Mouse (Mus musculus) forebrain, embryonic 14.5 days (tissue): ENCODE measurements around the gene Zfp235. TPM values are rescaled to one million over a fixed set of nuclear protein-coding genes. Genes with fewer than 3 reads are reported as not detected.

Source experiments
- ATAC-seq: fragments of 200-750 bp; cut with Nextera tagmentation; 2 replicates; pipeline ENCODE4 v1.8.0; 2017; ENCODE audit warnings: mild to moderate bottlenecking, moderate library complexity
- DNase-seq: peaks from one replicate; pipeline ENCODE4 v3.0.0-alpha.2; 2015; ENCODE audit warnings: low spot score
- H3K27ac ChIP-seq: fragments of 300-500 bp; sonication (generic); 2 replicates; pipeline ENCODE4 v1.5.1; 2014; ENCODE audit warnings: low read depth, mild to moderate bottlenecking, control low read depth, low read length, moderate library complexity
- H3K27me3 ChIP-seq: fragments of 300-500 bp; sonication (generic); replicated peaks from 2 replicates; pipeline ENCODE4 v1.6.1; 2014; ENCODE audit warnings: low read length, control low read depth, mixed read lengths; ENCODE audit not compliant: control insufficient read depth, insufficient read depth
- H3K36me3 ChIP-seq: fragments of 300-500 bp; sonication (generic); 2 replicates; pipeline ENCODE4 v1.6.1; 2014; ENCODE audit warnings: low read length, control low read depth; ENCODE audit not compliant: control insufficient read depth, insufficient read depth
- H3K4me1 ChIP-seq: fragments of 300-500 bp; sonication (generic); 2 replicates; pipeline ENCODE4 v1.6.1; 2014; ENCODE audit warnings: antibody characterized with exemption, low read length, control low read depth; ENCODE audit not compliant: control insufficient read depth, insufficient read depth
- H3K4me2 ChIP-seq: fragments of 300-500 bp; sonication (generic); 2 replicates; pipeline ENCODE4 v1.6.1; 2014; ENCODE audit warnings: mild to moderate bottlenecking, control low read depth, low read length
- H3K4me3 ChIP-seq: fragments of 300-500 bp; sonication (generic); 2 replicates; pipeline ENCODE4 v1.5.1; 2014; ENCODE audit warnings: low read depth, low read length, control low read depth
- H3K9ac ChIP-seq: fragments of 300-500 bp; sonication (generic); 2 replicates; pipeline ENCODE4 v1.6.1; 2014; ENCODE audit warnings: mild to moderate bottlenecking, low read length, control low read depth, moderate library complexity
- H3K9me3 ChIP-seq: fragments of 300-500 bp; sonication (generic); replicated peaks from 2 replicates; pipeline ENCODE4 v1.6.1; 2016; ENCODE audit warnings: low read length, control low read depth, mixed read lengths; ENCODE audit not compliant: control insufficient read depth
- WGBS: fragments of 180-500 bp; shearing (Covaris S2); extraction: QIAGEN DNeasy Blood & Tissue Kit; methylation state at CpG from one replicate; pipeline ENCODE4 v1.1.7; 2014; 5-methylcytosine and 5-hydroxymethylcytosine counted together
- polyA plus RNA-seq: library from polyadenylated mRNA; unstranded; fragments of >200 nt; fragmentation: Nextera tagmentation; extraction: Ambion mirVana; gene quantifications from 2 replicates; pipeline ENCODE4 v1.2.1, GENCODE M21; 2014

The Zfp235 gene
- polyA plus RNA-seq, 1 experiment from 2014 or later = 22.8 TPM

- H3K4me2 ChIP-seq = peak overlapping the region; percentile 88
- ATAC-seq (no peak), DNase-seq (peak; percentile 8)
- peaks cover 12% of the 10 kb centered on the region for H3K36me3 ChIP-seq
- H3K9me3 ChIP-seq = peaks cover 16% of the 10 kb centered on the region
- H3K4me1 ChIP-seq = peaks cover 7% of the 10 kb centered on the region; the same call in 1 of the 2 replicates
- H3K9ac ChIP-seq = peak overlapping the region; percentile 82
- 16% methylated on average over 12 of the region's 12 CpGs for WGBS
- H3K27me3 ChIP-seq = no peaks in the 10 kb centered on the region
- peak overlapping the region; percentile 52 for H3K27ac ChIP-seq
- peak overlapping the region; percentile 62 for H3K4me3 ChIP-seq
Observed at GRCm38 (mm10) chr7:24113001-24113400, 21.0 kb upstream of the Zfp235 start.

DNA sequence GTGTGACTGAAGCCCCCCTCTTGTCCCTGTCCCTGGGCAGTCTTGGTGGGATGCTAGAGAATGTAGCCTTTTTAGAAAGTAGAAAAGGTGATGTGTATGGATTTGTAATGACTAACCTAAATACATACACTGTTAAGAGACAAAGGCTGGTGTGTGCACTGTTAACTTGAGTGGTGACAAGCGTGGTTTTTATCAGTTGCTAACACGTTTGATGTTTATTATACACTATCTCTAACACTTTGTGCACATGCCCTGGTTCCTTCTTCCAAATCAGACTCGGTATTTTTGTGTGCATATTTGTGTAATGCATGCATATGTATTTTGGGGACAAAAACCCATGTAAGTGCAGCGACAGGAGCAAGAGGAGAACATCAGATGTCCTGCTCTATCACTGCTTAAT, 17.3 kb upstream of the Zfp235 start:
- Histone ChIP-seq H3K27ac (no peak overlapping the region), H3K36me3 (no peaks in the 10 kb centered on the region), H3K9me3 (no peaks in the 10 kb centered on the region), H3K4me1 (peaks cover 7% of the 10 kb centered on the region; the same call in 1 of the 2 replicates), H3K4me3 (no peak overlapping the region), H3K9ac (no peak overlapping the region), H3K27me3 (no peaks in the 10 kb centered on the region), H3K4me2 (no peak overlapping the region)
- ATAC-seq (no peak), DNase-seq (no peak)
- WGBS = 88% methylated on average over 4 of the region's 4 CpGs

GRCm38 (mm10) chr7:24133425-24133995, 459 bp upstream of the Zfp235 start:
- H3K9me3 ChIP-seq = no peaks in the 10 kb centered on the region
- peak; percentile 71 for ATAC-seq
- DNase-seq = no peak
- H3K27ac ChIP-seq = peak overlapping the region; percentile 35; the same call in 1 of the 2 replicates
- H3K4me2 ChIP-seq = peak overlapping the region; percentile 73
- H3K36me3 ChIP-seq = peaks cover 21% of the 10 kb centered on the region
- peak overlapping the region; percentile 63 for H3K4me3 ChIP-seq
- H3K9ac ChIP-seq = peak overlapping the region; percentile 81
- no peaks in the 10 kb centered on the region for H3K27me3 ChIP-seq
- WGBS = 16% methylated on average over 6 of the region's 6 CpGs
- H3K4me1 ChIP-seq = peaks cover 6% of the 10 kb centered on the region; the same call in 1 of the 2 replicates

GRCm38 (mm10) chr7:24142566-24142965, 8.6 kb downstream of the Zfp235 start:
- H3K9ac ChIP-seq = no peak overlapping the region
- no peak overlapping the region for H3K4me2 ChIP-seq
- H3K9me3 ChIP-seq = no peaks in the 10 kb centered on the region
- no peaks in the 10 kb centered on the region for H3K27me3 ChIP-seq
- WGBS = 91% methylated on average over 6 of the region's 6 CpGs
- peaks cover 45% of the 10 kb centered on the region for H3K36me3 ChIP-seq
- ATAC-seq (no peak), DNase-seq (no peak)
- no peak overlapping the region for H3K4me3 ChIP-seq
- no peaks in the 10 kb centered on the region for H3K4me1 ChIP-seq
- H3K27ac ChIP-seq = no peak overlapping the region

DNA sequence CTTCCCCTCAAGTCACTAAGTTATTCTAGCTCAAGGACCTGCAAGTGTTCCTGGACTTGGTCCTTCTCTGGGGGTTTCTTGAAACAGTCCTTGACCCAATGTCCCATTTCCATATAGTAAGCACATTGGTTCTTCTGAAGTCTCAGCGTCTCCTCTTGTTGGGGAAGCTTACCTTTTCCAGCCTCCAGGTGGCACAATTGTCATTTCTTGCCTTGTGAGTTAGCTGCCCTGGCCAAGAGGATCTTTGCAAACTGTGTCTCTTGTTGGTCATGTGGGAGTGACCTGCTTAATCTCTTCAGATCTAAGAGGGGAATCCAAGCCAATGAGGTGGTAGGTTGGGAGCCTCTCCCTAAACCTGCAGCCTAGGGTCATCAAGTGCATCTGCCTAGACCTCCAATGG, 19.3 kb downstream of the Zfp235 start:
- Histone ChIP-seq H3K27ac (no peak overlapping the region), H3K9me3 (no peaks in the 10 kb centered on the region), H3K9ac (no peak overlapping the region), H3K4me1 (no peaks in the 10 kb centered on the region), H3K36me3 (no peaks in the 10 kb centered on the region), H3K27me3 (no peaks in the 10 kb centered on the region), H3K4me3 (no peak overlapping the region), H3K4me2 (no peak overlapping the region)
- ATAC-seq (no peak), DNase-seq (peak; percentile 3)
- WGBS = 8% methylated on average over 1 of the region's 1 CpGs

GRCm38 (mm10) chr7:24172191-24172590, 38.2 kb downstream of the Zfp235 start:
- no peak overlapping the region for H3K27ac ChIP-seq
- no peak overlapping the region for H3K4me2 ChIP-seq
- DNase-seq = no peak
- no peak overlapping the region for H3K4me3 ChIP-seq
- no peaks in the 10 kb centered on the region for H3K9me3 ChIP-seq
- no peak for ATAC-seq
- no peaks in the 10 kb centered on the region for H3K27me3 ChIP-seq
- H3K4me1 ChIP-seq = no peaks in the 10 kb centered on the region
- no peak overlapping the region for H3K9ac ChIP-seq
- WGBS = 71% methylated on average over 4 of the region's 4 CpGs
- no peaks in the 10 kb centered on the region for H3K36me3 ChIP-seq

GRCm38 (mm10) chr7:24174618-24175336, 40.8 kb downstream of the Zfp235 start, which contains the start of gene Zfp114:
TSS of gene Zfp114 (plus strand) at chr7:24175060.
- H3K27ac ChIP-seq = no peak within 1 kb of the TSS
- DNase-seq (peak; percentile 88), ATAC-seq (peak; percentile 94)
- H3K4me2 ChIP-seq = peak within 1 kb of the TSS; percentile 46
- H3K4me3 ChIP-seq = peak within 1 kb of the TSS; percentile 50
- 12% methylated on average over 23 of the region's 23 CpGs for WGBS
- H3K27me3 ChIP-seq = no peaks in the 10 kb centered on the region
- peak within 1 kb of the TSS; percentile 63 for H3K9ac ChIP-seq
- H3K36me3 ChIP-seq = no peaks in the 10 kb centered on the region
- no peaks in the 10 kb centered on the region for H3K9me3 ChIP-seq
- H3K4me1 ChIP-seq = no peaks in the 10 kb centered on the region

- Histone ChIP-seq H3K27ac (no peak overlapping the region), H3K36me3 (no peaks in the 10 kb centered on the region), H3K4me2 (peak overlapping the region; percentile 46), H3K4me3 (peak overlapping the region; percentile 50), H3K27me3 (no peaks in the 10 kb centered on the region), H3K4me1 (no peaks in the 10 kb centered on the region), H3K9ac (peak overlapping the region; percentile 63; the same call in 1 of the 2 replicates), H3K9me3 (no peaks in the 10 kb centered on the region)
- 58% methylated on average over 6 of the region's 6 CpGs for WGBS
- peak; percentile 43; the same call in 1 of the 2 replicates for ATAC-seq
- DNase-seq = no peak
Observed at GRCm38 (mm10) chr7:24175337-24175711, 41.4 kb downstream of the Zfp235 start.

DNA sequence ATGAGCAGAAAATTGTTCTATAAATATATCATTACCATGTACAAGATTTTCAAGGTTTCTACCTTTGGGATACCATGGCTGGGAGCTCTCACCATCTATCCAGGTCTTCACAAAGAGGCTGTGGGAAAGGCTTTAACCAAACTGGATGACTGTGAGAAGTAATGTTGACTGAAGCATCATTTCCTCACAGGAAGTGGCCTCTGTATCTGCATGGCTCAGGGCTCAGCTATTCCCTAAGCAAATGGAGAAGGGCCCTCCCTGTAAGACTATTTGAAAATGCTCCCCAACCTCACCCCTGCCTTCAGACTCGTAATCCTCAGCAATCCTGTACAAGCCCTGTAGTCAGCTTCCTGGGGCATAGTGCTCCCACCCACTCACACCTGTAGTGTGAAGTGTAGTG, 53.6 kb downstream of the Zfp235 start:
- no peak overlapping the region for H3K4me3 ChIP-seq
- ATAC-seq = no peak

More for the DNA sequence above, 53.6 kb downstream of the Zfp235 start:
- H3K9me3 ChIP-seq = no peaks in the 10 kb centered on the region
- DNase-seq = no peak
- no peak overlapping the region for H3K27ac ChIP-seq
- no peaks in the 10 kb centered on the region for H3K27me3 ChIP-seq
- 58% methylated on average over 1 of the region's 1 CpGs for WGBS
- no peaks in the 10 kb centered on the region for H3K4me1 ChIP-seq
- no peak overlapping the region for H3K9ac ChIP-seq
- H3K4me2 ChIP-seq = no peak overlapping the region
- H3K36me3 ChIP-seq = no peaks in the 10 kb centered on the region
